Mouse (Mus musculus): ENCODE data around the gene Fgr. TPM values are rescaled to one million over a fixed set of nuclear protein-coding genes. Genes with fewer than 3 reads are reported as not detected.

The Fgr gene
- polyA plus RNA-seq, 1 experiment: 0.01 TPM

- H3K4me3 ChIP-seq (replicated peaks): no peak overlapping the region
Measured at GRCm38 (mm10) chr4:133050196-133050836, 76.4 kb downstream of the Fgr start.

GRCm38 (mm10) chr4:133050837-133051549 is 77.1 kb downstream of the Fgr start:
- peaks cover 2% of the 10 kb centered on the region; the same call in 1 of the 2 replicates for H3K36me3 ChIP-seq (ENCODE audit: control insufficient read depth)
- H3K4me1 ChIP-seq (ENCODE audit: control insufficient read depth): peaks cover 13% of the 10 kb centered on the region
- TF ChIP-seq GATA1 (IDR thresholded peaks at IDR 0.05; ENCODE audit: low read length) (no peak), TAL1 (IDR thresholded peaks at IDR 0.05; ENCODE audit: low read length) (no peak)
- no peaks in the 10 kb centered on the region for H3K27me3 ChIP-seq (ENCODE audit: control insufficient read depth)
- H3K9me3 ChIP-seq (ENCODE audit: control insufficient read depth, low read length): no peaks in the 10 kb centered on the region
- H3K4me3 ChIP-seq (replicated peaks): no peak overlapping the region

More at GRCm38 (mm10) chr4:133050196-133050836, 76.4 kb downstream of the Fgr start:
- peaks cover 13% of the 10 kb centered on the region for H3K4me1 ChIP-seq (ENCODE audit: control insufficient read depth)
- TF ChIP-seq GATA1 (IDR thresholded peaks at IDR 0.05; ENCODE audit: low read length): no peak
- no peak for TF ChIP-seq TAL1 (IDR thresholded peaks at IDR 0.05; ENCODE audit: low read length)
- no peaks in the 10 kb centered on the region for H3K27me3 ChIP-seq (ENCODE audit: control insufficient read depth)
- peaks cover 2% of the 10 kb centered on the region; the same call in 1 of the 2 replicates for H3K36me3 ChIP-seq (ENCODE audit: control insufficient read depth)
- no peaks in the 10 kb centered on the region for H3K9me3 ChIP-seq (ENCODE audit: control insufficient read depth, low read length)

GRCm38 (mm10) chr4:133051550-133051865 is 77.6 kb downstream of the Fgr start:
- H3K4me1 ChIP-seq (ENCODE audit: control insufficient read depth): peaks cover 17% of the 10 kb centered on the region
- H3K27me3 ChIP-seq (ENCODE audit: control insufficient read depth): no peaks in the 10 kb centered on the region
- no peak overlapping the region for H3K4me3 ChIP-seq (replicated peaks)
- H3K36me3 ChIP-seq (ENCODE audit: control insufficient read depth): peaks cover 2% of the 10 kb centered on the region; the same call in 1 of the 2 replicates
- no peaks in the 10 kb centered on the region for H3K9me3 ChIP-seq (ENCODE audit: control insufficient read depth, low read length)
- TF ChIP-seq GATA1 (IDR thresholded peaks at IDR 0.05; ENCODE audit: low read length) (no peak), TAL1 (IDR thresholded peaks at IDR 0.05; ENCODE audit: low read length) (no peak)

Other genes with a start within 250 kb of the Fgr start
- gene Xkr8, start 241.5 kb upstream of the Fgr start, polyA plus RNA-seq (2012): 0.01 TPM in 1 of 2 replicates, not detected in the other
- gene Smpdl3b, start 216.8 kb upstream of the Fgr start, polyA plus RNA-seq (2012): 0.02 TPM in 1 of 2 replicates, not detected in the other
- 8.1 and 9.9 TPM in 2 replicates for gene Rpa2, start 205.8 kb upstream of the Fgr start, polyA plus RNA-seq (2012)
- 0.05 and 0.13 TPM in 2 replicates for gene Themis2, start 177.7 kb upstream of the Fgr start, polyA plus RNA-seq (2012)
- 1.9 and 2.6 TPM in 2 replicates for gene Ppp1r8, start 130.9 kb upstream of the Fgr start, polyA plus RNA-seq (2012)
- 0.36 and 0.46 TPM in 2 replicates for gene Stx12, start 89.6 kb upstream of the Fgr start, polyA plus RNA-seq (2012)
- gene Fam76a, start 51.5 kb upstream of the Fgr start, polyA plus RNA-seq (2012): 2.4 and 2.5 TPM in 2 replicates
- gene Ahdc1, start 37.2 kb downstream of the Fgr start, polyA plus RNA-seq (2012): 0.08 TPM in 2 replicates
- gene Wasf2, start 156.4 kb downstream of the Fgr start, polyA plus RNA-seq (2012): 7.5 and 8.8 TPM in 2 replicates
- gene Cd164l2, start 238.0 kb downstream of the Fgr start, polyA plus RNA-seq (2012): not detected in 2 replicates
- not detected in 2 replicates for gene Gpr3, start 238.4 kb downstream of the Fgr start, polyA plus RNA-seq (2012)

Measured in erythroblast, embryonic 14.5 days (primary cell).